Mouse (Mus musculus): ENCODE results near the gene Sppl2c.
"Not testable (repeated sequence)": the region's sequence is repeated elsewhere in the genome, so short reads cannot be mapped to it uniquely, and the experiment has no call there.

Gene Sppl2c

GRCm38 (mm10) chr11:104197861-104198260, 11.7 kb downstream of the Sppl2c start:
- peak in 1 of 2 experiments; percentile 50 for DNase-seq

GRCm38 (mm10) chr11:104203271-104203670, 17.1 kb downstream of the Sppl2c start:
- peak in 1 of 2 experiments; percentile 16 for DNase-seq

DNA sequence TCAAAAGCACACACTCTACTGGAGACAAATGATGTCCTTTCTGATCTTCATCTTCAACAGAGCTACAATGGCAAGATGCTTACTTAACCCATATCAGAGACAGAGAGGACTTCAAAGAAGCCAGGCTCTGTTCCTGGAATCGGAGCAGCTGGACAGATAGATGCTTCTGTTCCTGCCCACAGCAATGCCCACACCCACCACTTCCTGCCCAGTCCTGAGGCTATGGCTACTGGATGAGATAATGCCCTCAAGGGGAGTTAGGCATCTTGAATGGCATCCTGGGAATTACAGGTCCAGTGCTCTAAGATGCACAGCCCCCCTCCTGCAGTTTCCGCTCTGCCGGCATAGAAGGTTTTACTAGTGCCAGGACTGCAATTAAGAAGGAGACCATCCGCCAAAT, 20.4 kb downstream of the Sppl2c start:
- no peak for DNase-seq

GRCm38 (mm10) chr11:104209041-104209440, 22.9 kb downstream of the Sppl2c start:
- no peak for DNase-seq

DNA sequence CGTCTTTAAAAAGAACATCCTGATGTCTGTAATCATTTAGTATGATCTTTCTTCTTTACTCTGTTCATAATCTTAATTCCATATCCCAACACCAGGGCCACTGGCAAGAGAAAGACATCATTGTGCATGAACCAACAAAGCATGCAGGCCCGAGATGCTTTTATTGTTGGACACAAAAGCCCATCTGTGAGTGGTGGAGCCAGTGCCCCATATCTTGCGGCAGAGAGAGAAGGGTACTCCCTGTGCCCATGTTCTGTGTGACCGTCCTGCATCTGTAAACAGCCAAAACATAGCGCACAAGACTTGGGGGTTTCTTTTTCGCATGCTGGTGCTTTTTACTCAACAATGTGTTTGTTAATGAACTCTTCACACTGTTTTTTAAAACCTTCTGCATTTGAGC, 25.1 kb downstream of the Sppl2c start:
- no peak for DNase-seq

DNA sequence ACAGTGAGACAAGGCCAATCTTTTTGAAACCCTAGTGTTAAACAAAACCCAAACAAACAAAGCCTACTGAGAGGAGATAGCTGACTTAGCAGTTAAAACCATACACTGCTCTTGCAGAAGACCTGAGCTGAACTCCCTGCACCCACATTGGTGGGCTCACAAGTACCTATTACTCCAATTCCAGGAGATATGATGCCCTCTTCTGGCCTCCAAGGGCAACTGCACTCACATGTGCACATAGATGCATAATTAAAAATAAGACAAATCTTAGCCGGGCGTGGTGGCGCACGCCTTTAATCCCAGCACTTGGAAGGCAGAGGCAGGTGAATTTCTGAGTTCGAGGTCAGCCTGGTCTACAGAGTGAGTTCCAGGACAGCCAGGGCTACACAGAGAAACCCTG, 28.0 kb downstream of the Sppl2c start:
- DNase-seq, result not testable (repeated sequence)

DNA sequence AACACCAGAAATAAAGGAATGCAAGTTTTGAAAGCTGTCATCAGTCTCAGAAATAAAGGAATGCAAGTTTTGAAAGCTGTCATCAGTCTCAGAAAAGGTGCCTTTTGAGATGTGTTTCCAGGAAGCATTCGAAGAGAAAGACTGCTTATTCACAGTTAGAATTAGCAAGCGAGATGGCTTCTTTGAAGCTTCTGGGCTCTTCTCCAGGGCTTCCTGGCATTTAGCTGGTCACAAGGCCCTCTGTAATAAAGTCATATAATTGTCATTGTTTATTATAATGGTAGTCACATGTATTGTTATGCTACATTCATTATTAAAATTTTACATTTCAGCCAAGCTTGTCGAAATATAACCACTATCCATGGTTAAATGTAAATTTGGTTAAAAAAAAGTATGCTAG, 31.9 kb downstream of the Sppl2c start:
- DNase-seq, result no peak

GRCm38 (mm10) chr11:104220291-104220690, 34.2 kb downstream of the Sppl2c start:
- DNase-seq, result no peak

DNA sequence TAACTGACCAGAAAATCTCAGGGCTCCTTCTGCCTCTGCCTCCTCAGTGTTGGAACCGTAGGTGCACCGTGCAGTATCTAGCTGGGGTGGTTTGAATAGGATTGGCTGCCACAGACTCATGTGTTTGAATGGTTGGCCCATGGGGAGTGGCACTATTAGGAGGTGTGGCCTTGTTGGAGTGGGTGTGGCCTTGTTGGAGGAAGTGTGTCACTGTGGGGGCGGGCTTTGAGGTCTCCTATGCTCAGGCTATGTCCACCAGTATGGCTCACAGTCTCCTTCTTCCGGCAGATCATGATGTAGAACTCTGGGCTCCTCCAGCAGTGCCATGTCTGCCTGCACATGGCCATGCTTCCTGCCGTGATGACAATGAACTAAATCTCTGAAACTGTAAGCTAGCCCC, 35.6 kb downstream of the Sppl2c start:
- no peak for DNase-seq

GRCm38 (mm10) chr11:104223301-104223700, 37.2 kb downstream of the Sppl2c start:
- DNase-seq, result no peak

DNA sequence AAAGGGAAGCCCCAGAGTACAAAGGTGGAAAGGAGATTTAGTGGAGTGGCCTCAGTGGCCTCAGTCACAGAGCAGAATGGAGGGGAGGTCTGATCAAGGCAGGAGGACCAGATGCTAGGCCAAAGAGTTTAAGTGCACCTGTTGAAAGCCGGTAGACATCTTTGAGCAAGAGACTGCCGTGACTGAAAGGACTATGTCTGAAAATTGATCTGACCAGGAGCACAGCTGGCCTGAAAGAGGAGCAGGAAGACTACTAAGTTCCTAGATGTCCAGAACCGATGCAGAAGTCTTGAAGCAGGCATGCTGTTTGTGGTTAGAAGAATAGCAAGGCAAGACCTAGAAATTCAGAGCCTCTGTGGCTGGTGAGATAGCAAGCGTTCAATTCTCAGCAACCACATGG, 43.3 kb downstream of the Sppl2c start:
- DNase-seq, result no peak

DNA sequence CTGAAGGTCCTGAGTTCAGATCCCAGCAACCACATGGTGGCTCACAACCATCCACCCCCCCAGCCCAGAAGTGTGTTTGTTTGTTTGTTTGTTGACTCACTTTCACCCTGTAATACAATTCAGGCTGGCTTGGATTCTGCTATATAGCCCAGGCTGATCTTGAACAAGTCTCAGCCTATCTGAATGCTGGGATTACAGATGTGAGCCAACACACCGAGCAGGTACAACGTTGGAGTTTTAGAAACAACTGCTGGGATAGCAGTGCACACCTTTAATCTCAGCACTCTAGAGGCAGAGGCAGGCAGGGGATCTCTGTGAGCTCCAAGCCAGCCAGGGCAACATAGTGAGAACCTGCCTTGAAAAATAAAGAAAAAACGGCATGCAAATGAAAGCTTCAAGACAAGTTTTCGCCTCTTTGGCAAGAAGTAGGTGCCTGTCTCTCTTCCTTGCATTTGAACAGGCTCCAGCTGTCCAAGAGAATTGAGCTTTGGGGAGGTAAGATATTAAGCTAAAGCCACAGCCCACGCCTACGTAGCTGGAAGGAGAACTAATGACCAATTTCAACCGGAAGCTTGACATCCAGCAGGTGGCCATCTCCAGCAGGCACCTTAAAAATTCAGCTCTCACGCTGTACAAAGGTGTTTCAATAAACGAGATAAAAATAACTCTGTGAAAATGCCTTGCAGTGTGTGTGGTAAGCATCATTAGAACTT, 44.1 kb downstream of the Sppl2c start:
- DNase-seq, result no peak

GRCm38 (mm10) chr11:104231041-104231911, 45.1 kb downstream of the Sppl2c start, which contains the start of gene Mapt:
Mapt (plus strand) TSS chr11:104231390.
- peak; percentile 90 to 93 for DNase-seq

DNA sequence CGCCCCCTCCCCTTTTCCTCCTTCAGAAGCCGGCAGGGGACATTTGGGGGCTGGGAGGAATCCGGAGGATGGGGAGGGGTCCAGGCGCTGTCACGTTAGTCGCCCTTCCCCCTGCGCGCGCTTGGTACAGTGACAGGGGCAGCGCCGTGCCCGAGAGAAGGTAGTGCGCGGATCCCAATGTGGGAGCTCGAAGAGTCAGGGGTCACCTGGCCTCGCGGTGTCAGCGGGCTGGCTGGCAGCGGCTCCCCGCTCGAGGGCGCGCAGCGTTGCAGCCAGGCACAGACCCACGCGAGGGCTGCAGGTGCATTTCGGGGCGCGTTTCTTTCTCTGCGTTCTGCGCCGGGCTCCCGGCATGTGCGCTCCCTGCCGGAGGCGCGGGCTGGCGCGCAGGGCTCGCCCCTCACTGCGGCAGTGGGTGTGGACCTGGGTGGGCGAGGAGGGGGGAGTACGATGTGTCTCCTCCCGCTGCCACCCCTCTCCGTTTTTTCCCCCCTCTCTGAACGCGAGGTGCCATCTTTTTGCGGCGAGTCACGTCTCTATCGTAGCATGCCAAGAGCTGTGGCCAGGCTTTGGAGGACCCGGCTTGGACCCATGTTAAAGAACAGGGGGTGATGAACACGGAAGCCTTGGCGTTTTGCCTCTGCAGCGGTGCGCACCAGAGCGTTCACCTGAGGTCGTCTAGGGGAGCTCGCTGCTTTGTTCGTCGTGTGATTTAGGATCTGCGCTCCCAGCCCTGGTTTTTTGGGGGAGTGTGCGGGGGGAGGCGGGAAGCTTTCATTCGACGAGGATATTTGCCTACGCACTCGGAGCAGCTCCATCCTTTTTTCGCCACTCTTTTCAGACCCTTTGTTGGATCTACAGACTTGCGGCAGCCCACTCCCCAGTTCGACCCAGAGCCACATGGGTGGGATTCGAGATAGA, 46.3 kb downstream of the Sppl2c start:
- DNase-seq, result peak; percentile 34 to 68

DNA sequence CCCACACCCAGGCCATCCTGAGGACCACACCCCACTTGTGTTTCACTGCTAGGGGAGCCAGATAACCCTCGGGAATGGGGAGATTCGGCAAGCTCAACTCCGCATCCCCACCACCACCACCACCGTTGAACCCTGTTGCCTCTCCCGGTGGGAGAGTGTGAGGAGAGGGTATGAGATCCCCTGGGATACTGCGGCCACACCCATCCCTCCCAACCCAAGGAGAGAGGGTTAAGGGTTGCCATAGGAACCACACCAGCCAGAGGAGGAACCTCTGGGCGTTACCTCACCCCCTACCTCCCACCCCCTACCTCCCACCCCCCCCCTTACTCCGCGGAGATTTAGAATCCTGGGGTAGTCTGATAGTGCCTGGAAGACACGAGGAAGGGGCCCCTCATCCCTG, 47.0 kb downstream of the Sppl2c start:
- no peak for DNase-seq

- DNase-seq, result peak in 1 of 2 experiments; percentile 27
These were observed 47.6 kb downstream of the Sppl2c start for GRCm38 (mm10) chr11:104233574-104234206.

GRCm38 (mm10) chr11:104234680-104235079, 48.6 kb downstream of the Sppl2c start:
- no peak for DNase-seq

DNA sequence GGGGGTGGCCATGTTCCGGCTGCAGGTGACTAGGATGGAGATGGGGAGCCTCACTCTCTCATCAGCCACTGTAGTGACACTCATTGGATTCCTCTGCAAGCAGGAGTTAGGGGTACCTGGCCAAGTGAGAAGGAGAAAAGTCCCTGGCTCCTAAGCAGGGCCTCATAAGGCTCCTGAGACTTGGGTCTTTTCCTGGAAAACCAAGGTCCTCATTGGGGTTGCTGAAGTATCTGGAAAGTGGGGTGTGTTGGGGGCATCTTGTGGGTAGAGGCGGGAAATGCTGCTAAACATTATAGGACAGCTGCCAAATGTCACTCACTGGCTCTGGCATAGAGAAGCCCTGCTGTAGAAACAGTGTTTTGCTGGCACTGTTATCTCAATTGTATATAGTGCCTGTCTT, 49.8 kb downstream of the Sppl2c start:
- DNase-seq, result no peak

DNA sequence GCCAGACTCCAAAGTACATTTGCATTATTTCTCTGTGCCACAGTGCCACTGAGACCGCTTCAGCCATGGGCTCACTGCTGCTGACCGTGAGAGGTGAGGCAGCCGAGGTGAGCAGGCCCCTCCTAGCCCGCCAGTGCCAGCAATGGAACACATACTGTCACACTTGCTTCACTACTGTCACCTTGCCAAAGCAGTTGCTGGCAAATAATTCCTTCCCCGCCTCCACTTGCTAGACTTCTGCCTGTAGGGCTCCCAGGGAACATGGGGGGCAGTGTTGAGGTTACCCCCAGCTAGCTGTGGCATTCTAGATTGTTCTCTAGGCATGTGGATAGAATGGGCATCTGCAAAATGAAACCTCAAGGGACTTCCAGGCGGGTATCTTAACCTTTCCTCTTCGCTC, 51.1 kb downstream of the Sppl2c start:
- DNase-seq, result peak; percentile 35 to 59

GRCm38 (mm10) chr11:104237958-104238747, 52.0 kb downstream of the Sppl2c start:
- no peak for DNase-seq
